ENCODE assay signal across 8 mouse cellular contexts in the genomic region with DNA sequence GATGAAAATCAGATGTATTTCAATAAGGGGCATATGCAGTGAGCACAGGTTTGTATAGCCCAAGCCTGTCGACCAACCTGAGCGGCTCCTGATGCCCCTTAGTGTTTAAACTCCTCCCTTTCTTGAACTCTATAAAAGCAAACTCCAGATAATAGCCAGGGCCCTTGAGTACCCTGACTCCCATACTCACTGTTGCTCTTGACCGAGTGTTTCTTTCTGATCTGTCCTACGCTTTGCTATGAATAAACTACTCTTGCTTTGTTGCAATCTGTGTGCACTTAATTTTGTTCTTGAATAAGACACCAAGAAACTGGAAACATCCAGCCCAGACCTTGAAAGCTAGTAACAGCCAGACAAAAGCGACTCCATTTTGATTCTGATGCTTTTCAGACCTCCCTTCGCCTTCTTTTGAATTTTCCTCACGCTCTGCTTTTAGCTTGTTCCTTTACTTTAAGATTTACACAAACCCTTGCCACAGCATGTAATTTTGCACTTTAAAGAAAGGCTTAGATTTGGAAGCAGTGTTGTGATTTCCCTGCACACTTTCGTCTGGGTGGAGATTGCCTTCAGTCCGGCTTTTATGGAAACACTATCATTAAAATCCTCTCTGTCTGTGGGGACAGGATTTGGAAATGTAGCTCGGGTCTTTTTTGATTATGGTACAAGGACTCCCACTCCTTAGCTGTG.
"Had no signal": no experiment of that assay in that cellular context is flagged by ENCODE, and none has a peak within 500 bp of the region (broad histone marks: within the 10 kb centered on the region; RNA-seq: fewer than 3 reads in every experiment).

No protein-coding gene starts in this region.

- ATAC-seq: liver, embryonic 12.5 days; midbrain, embryonic 15.5 days had no signal

- H3K9me3 ChIP-seq: kidney, embryonic 15.5 days; limb, embryonic 15.5 days; liver, embryonic 12.5 days; midbrain, embryonic 10.5 days; midbrain, embryonic 15.5 days had no signal

- H3K4me1 ChIP-seq: kidney, embryonic 15.5 days; limb, embryonic 15.5 days; liver, embryonic 12.5 days; midbrain, embryonic 10.5 days had no signal

- DNase-seq: kidney, postnatal 14 days; lung, embryonic 14.5 days had no signal

- H3K4me2 ChIP-seq: kidney, embryonic 15.5 days; limb, embryonic 15.5 days; liver, embryonic 12.5 days; lung, embryonic 14.5 days; midbrain, embryonic 15.5 days had no signal

- H3K9ac ChIP-seq: kidney, embryonic 15.5 days; limb, embryonic 15.5 days; liver, embryonic 12.5 days; lung, embryonic 14.5 days; midbrain, embryonic 15.5 days had no signal

- H3K4me3 ChIP-seq: kidney, embryonic 15.5 days; limb, embryonic 15.5 days; liver, embryonic 12.5 days; midbrain, embryonic 10.5 days; midbrain, embryonic 15.5 days had no signal

- H3K36me3 ChIP-seq: kidney, embryonic 15.5 days; limb, embryonic 15.5 days; liver, embryonic 12.5 days; midbrain, embryonic 10.5 days; midbrain, embryonic 15.5 days had no signal

- H3K27ac ChIP-seq: kidney, embryonic 15.5 days; limb, embryonic 15.5 days; liver, embryonic 12.5 days; midbrain, embryonic 10.5 days; midbrain, embryonic 15.5 days; stomach, postnatal 0 days had no signal

- H3K27me3 ChIP-seq: kidney, embryonic 15.5 days; limb, embryonic 15.5 days; liver, embryonic 12.5 days; midbrain, embryonic 15.5 days had no signal
